Mouse (Mus musculus) myocyte (in vitro differentiated cells): ENCODE results near the gene Dscaml1.

Experiments
- MAX ChIP-seq: IDR thresholded peaks from one replicate; pipeline ENCODE4 v1.6.1; 2011; ENCODE audit warnings: low read depth, mild to moderate bottlenecking, control low read depth
- TCF12 ChIP-seq: IDR thresholded peaks from one replicate; pipeline ENCODE4 v1.6.1; 2011; ENCODE audit warnings: mild to moderate bottlenecking, control low read depth; ENCODE audit not compliant: poor library complexity, insufficient read depth, severe bottlenecking

DNA sequence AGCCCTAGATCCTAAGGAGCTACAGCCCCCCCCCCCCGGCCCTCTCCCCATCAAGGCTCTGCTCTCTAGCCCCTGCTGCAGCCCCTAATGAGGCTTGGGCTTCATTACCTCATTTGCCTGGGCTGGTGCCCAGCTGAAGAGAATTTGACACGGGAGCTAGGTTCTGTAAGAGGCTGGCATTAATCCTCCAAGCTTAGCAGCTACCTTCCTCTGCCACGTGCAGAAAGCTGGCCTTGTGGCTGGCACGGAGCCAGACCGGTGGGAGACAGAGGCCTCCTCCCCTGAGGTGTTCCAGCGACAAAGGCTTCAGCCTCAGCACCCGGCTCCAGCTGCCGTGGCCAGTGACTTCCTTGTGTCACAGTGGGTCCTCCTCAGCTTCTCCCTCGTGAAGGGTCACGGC, 206.1 kb downstream of the Dscaml1 start:
- TF ChIP-seq MAX (no peak), TCF12 (no peak)
